13 mouse cellular contexts compared by ENCODE assay signal in genomic region chr14:121324521-121325330, GRCm38 (mm10). TPM values are rescaled to one million over a fixed set of nuclear protein-coding genes. Genes with fewer than 3 reads are reported as not detected.
DNase-seq lines count a peak whose midpoint lies in the region; ATAC-seq and TF ChIP-seq lines count a peak whose summit lies in the region.
"Had no signal": no experiment of that assay in that cellular context is flagged by ENCODE, and none has a peak within 500 bp of the region (broad histone marks: within the 10 kb centered on the region; RNA-seq: fewer than 3 reads in every experiment).

No protein-coding gene starts in this region.

- peaks cover 16% of the 10 kb centered on the region for H3K4me1 ChIP-seq in hindbrain, embryonic 10.5 days (replicated peaks)

- H3K9me3 ChIP-seq in hindbrain, embryonic 10.5 days, result peaks cover 5% of the 10 kb centered on the region; the same call in 1 of the 2 replicates

- 90% methylated on average over 17 of the region's 17 CpGs for WGBS in hindbrain, embryonic 10.5 days

- no peak overlapping the region for H3K4me3 ChIP-seq in layer of hippocampus, adult 2 months
- no peak overlapping the region for H3K4me3 ChIP-seq in hindbrain, embryonic 10.5 days

- peak; percentile 30; the same call in 1 of the 2 replicates for TF ChIP-seq CTCF in layer of hippocampus, adult 2 months (conservative IDR thresholded peaks at IDR 0.05)

- 0 out of 2 replicates have a peak, but pooled peaks cover 15% of the 10 kb centered on the region for H3K36me3 ChIP-seq in hindbrain, embryonic 10.5 days

- no peak overlapping the region for H3K27ac ChIP-seq in layer of hippocampus, adult 2 months
- no peak overlapping the region for H3K27ac ChIP-seq in hindbrain, embryonic 10.5 days
- H3K27ac ChIP-seq: kidney, postnatal 0 days had no signal

- DNase-seq in layer of hippocampus, adult 2 months (ENCODE audit: low spot score in 2 of 2), result no peak
- no peak for DNase-seq in layer of hippocampus, adult 9-10 months (ENCODE audit: low spot score)
- DNase-seq in 416B (ENCODE audit: low read depth), result peak; percentile 84
- no peak for DNase-seq in adrenal gland, adult (ENCODE audit: inconsistent age in 2 of 2, low spot score in 1 of 2)
- no peak for DNase-seq in frontal cortex, postnatal 10 days (ENCODE audit: low spot score in 2 of 2)
- no peak for DNase-seq in hindbrain, embryonic 10.5 days (ENCODE audit: low spot score)
- DNase-seq: adrenal gland, postnatal 14 days; gastrocnemius, postnatal 36 days; lung, embryonic 14.5 days had no signal

- ATAC-seq in CD4-positive, CD25-positive, alpha-beta regulatory T cell, adult 4 months, result peak; percentile 82
- peak; percentile 77 for ATAC-seq in megakaryocyte, adult 5-6 weeks (ENCODE audit: poor library complexity, severe bottlenecking)
- ATAC-seq: midbrain, embryonic 16.5 days had no signal

- no peaks in the 10 kb centered on the region for H3K27me3 ChIP-seq in hindbrain, embryonic 10.5 days (ENCODE audit: insufficient read depth, poor library complexity, severe bottlenecking)

RNA-seq across cellular contexts. Expression of gene Stk24, which starts 55.1 kb away (rescaled TPM):
- 10 to 100 TPM; 66.0 to 68.1 TPM for total RNA-seq in layer of hippocampus, adult 2 months (2021)
- polyA plus RNA-seq in CD4-positive, CD25-positive, alpha-beta regulatory T cell, adult 4 months (2017; shearing (Covaris generic)), result 10 to 100 TPM; 63.3 to 68.7 TPM
- total RNA-seq in megakaryocyte, adult 5-6 weeks (2015), result 143 and 146 TPM in 2 replicates
- total RNA-seq in megakaryocyte, adult 5-6 weeks (2017), result 105 and 124 TPM in 2 replicates
- 32.8 and 36.2 TPM in 2 replicates for polyA plus RNA-seq in hindbrain, embryonic 10.5 days (2016; fragmentation: Nextera tagmentation; extraction: Ambion mirVana)
